Mouse (Mus musculus): Measurements from ENCODE around the gene Sulf2. TPM values are rescaled to one million over a fixed set of nuclear protein-coding genes. Genes with fewer than 3 reads are reported as not detected.

Gene Sulf2
- total and polyA plus RNA-seq, 2 experiments from 2014 or later: 54.8 to 86.5 TPM

DNA sequence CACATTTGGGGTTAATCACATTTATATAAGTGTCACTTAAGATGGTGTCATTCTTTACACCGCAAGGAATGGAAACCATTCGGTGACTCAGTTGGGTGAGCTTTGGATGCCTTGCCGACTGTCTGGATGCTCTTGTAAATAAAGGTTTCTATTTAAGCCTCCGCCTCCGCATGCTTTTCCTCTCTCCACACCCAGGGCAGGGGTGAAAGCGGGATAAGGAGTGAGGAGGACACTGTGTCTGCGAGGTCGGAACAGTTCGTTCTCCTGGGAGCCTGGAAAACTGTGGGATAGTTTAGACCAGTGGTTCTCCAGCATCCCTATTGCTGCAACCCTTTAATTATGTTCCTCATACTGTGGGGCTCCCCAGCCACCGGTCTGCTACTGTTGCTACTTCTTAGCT, 82.4 kb downstream of the Sulf2 start:
- Histone ChIP-seq H3K9ac (replicated peaks; ENCODE audit: low read depth, low read length) (no peak overlapping the region), H3K27me3 (ENCODE audit: control insufficient read depth, insufficient read depth, low read length) (no peaks in the 10 kb centered on the region), H3K9me3 (replicated peaks; ENCODE audit: control insufficient read depth, low read length) (no peaks in the 10 kb centered on the region), H3K36me3 (replicated peaks; ENCODE audit: control insufficient read depth, insufficient read depth, low read length) (peaks cover 76% of the 10 kb centered on the region), H3K27ac (ENCODE audit: low read depth) (no peak overlapping the region), H3K4me3 (ENCODE audit: low read depth, low read length) (no peak overlapping the region), H3K4me1 (ENCODE audit: control insufficient read depth, insufficient read depth) (peaks cover 4% of the 10 kb centered on the region; the same call in 1 of the 2 replicates), H3K4me2 (ENCODE audit: low read depth, low read length) (no peak overlapping the region)
- 39% methylated on average over 10 of the region's 10 CpGs for WGBS
- TF ChIP-seq EP300 (IDR thresholded peaks at IDR 0.05; ENCODE audit: low read depth) (0 out of 2 replicates have a peak, but pooled peaks have one; percentile 26), CTCF (IDR thresholded peaks at IDR 0.05; ENCODE audit: low read depth) (no peak)
- ATAC-seq (ENCODE audit: insufficient read depth, low read depth) (0 out of 2 replicates have a peak, but pooled peaks have one; percentile 28), DNase-seq (ENCODE audit: low spot score) (peak; percentile 39)

DNA sequence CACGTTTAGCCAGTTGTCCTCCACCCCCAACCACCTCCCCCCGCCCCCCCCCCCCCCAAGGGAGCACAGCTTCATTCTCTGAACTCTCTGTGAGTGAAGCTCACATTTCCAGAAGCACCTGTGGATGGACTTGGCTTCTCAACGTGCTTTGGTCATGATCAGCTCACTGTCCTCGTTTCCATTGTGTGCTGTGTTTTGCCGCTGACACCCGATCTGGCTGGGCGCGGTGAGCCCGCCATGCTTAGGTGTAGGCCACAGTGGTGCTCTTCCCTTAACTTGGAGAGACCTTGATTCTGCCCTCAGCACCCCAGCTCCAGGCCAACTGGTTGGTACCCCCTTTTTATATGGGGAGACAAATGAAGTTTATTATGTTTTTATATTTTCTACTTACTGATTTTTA, 83.6 kb downstream of the Sulf2 start:
- Histone ChIP-seq H3K9ac (replicated peaks; ENCODE audit: low read depth, low read length) (no peak overlapping the region), H3K27me3 (ENCODE audit: control insufficient read depth, insufficient read depth, low read length) (no peaks in the 10 kb centered on the region), H3K27ac (ENCODE audit: low read depth) (no peak overlapping the region), H3K4me2 (ENCODE audit: low read depth, low read length) (no peak overlapping the region), H3K4me3 (ENCODE audit: low read depth, low read length) (no peak overlapping the region), H3K36me3 (replicated peaks; ENCODE audit: control insufficient read depth, insufficient read depth, low read length) (peaks cover 73% of the 10 kb centered on the region), H3K9me3 (replicated peaks; ENCODE audit: control insufficient read depth, low read length) (no peaks in the 10 kb centered on the region), H3K4me1 (ENCODE audit: control insufficient read depth, insufficient read depth) (peaks cover 4% of the 10 kb centered on the region; the same call in 1 of the 2 replicates)
- TF ChIP-seq CTCF (IDR thresholded peaks at IDR 0.05; ENCODE audit: low read depth) (no peak), EP300 (IDR thresholded peaks at IDR 0.05; ENCODE audit: low read depth) (no peak)
- 87% methylated on average over 9 of the region's 9 CpGs for WGBS
- DNase-seq (ENCODE audit: low spot score): no peak
- ATAC-seq (ENCODE audit: insufficient read depth, low read depth): no peak

DNA sequence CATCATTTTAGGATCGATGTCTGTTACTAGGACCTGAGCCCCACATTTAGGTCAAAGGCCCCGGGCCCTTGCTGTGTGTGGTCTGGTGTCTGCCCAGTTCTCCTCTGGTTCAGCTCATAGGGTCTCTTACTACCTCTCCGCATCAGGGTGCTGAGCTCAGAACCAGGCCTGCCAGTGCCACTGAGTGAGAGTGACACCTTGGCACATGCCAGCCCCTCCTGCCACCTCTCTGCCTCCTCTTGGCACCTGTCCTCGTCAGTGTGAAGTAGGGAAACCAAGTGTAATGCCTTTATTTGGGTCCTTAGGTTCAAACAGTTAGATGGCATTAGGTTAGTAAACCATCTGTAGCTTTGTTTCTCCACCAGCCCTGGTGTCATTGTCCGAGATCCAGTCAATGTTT, 84.0 kb downstream of the Sulf2 start:
- Histone ChIP-seq H3K9me3 (replicated peaks; ENCODE audit: control insufficient read depth, low read length) (no peaks in the 10 kb centered on the region), H3K4me3 (ENCODE audit: low read depth, low read length) (no peak overlapping the region), H3K4me2 (ENCODE audit: low read depth, low read length) (no peak overlapping the region), H3K27me3 (ENCODE audit: control insufficient read depth, insufficient read depth, low read length) (no peaks in the 10 kb centered on the region), H3K9ac (replicated peaks; ENCODE audit: low read depth, low read length) (no peak overlapping the region), H3K36me3 (replicated peaks; ENCODE audit: control insufficient read depth, insufficient read depth, low read length) (peaks cover 75% of the 10 kb centered on the region), H3K4me1 (ENCODE audit: control insufficient read depth, insufficient read depth) (peaks cover 4% of the 10 kb centered on the region; the same call in 1 of the 2 replicates), H3K27ac (ENCODE audit: low read depth) (no peak overlapping the region)
- no peak for TF ChIP-seq CTCF (IDR thresholded peaks at IDR 0.05; ENCODE audit: low read depth)
- no peak for TF ChIP-seq EP300 (IDR thresholded peaks at IDR 0.05; ENCODE audit: low read depth)
- ATAC-seq (ENCODE audit: insufficient read depth, low read depth) (no peak), DNase-seq (ENCODE audit: low spot score) (no peak)
- WGBS: 83% methylated on average over 5 of the region's 5 CpGs

DNA sequence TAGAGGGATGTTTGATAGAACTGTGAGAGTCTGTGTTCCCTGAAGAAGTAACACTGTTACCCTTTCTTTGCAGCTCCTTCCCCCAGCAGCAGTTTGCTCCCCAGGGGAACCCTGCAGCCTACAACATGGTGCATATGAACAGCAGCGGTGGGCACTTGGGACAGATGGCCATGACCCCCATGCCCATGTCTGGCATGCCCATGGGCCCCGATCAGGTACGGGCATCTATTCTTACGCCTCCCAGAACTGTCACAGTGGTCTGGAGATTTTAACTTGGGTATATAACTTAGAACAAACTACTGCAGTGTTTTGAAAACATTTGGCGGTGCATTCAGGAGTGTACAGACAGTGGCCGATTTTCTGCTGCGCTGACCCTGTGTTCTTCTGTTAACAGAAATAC, 85.7 kb downstream of the Sulf2 start:
- no peak overlapping the region for H3K4me2 ChIP-seq (ENCODE audit: low read depth, low read length)
- 78% methylated on average over 7 of the region's 7 CpGs for WGBS
- no peak for DNase-seq (ENCODE audit: low spot score)
- no peaks in the 10 kb centered on the region for H3K27me3 ChIP-seq (ENCODE audit: control insufficient read depth, insufficient read depth, low read length)
- ATAC-seq (ENCODE audit: insufficient read depth, low read depth): no peak
- no peak for TF ChIP-seq EP300 (IDR thresholded peaks at IDR 0.05; ENCODE audit: low read depth)
- TF ChIP-seq CTCF (IDR thresholded peaks at IDR 0.05; ENCODE audit: low read depth): no peak
- H3K36me3 ChIP-seq (replicated peaks; ENCODE audit: control insufficient read depth, insufficient read depth, low read length): peaks cover 85% of the 10 kb centered on the region
- no peaks in the 10 kb centered on the region for H3K9me3 ChIP-seq (replicated peaks; ENCODE audit: control insufficient read depth, low read length)
- no peak overlapping the region for H3K27ac ChIP-seq (ENCODE audit: low read depth)
- H3K4me1 ChIP-seq (ENCODE audit: control insufficient read depth, insufficient read depth): no peaks in the 10 kb centered on the region
- no peak overlapping the region for H3K9ac ChIP-seq (replicated peaks; ENCODE audit: low read depth, low read length)
- no peak overlapping the region for H3K4me3 ChIP-seq (ENCODE audit: low read depth, low read length)

DNA sequence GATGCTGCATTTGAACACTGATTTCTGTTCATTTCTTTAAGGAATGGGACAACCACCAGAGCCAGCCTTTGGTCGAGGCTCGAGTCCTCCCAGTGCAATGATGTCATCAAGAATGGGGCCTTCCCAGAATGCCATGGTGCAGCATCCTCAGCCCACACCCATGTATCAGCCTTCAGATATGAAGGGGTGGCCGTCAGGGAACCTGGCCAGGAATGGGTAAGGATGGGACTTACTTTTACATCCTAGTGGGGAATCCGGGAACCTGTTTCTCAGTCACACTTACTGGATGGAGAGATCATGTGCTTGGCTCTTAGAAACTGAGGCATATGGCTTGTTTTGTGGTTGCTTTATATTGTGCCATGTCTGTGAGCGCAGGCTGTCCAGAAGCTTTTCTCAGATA, 86.3 kb downstream of the Sulf2 start:
- ATAC-seq (ENCODE audit: insufficient read depth, low read depth) (no peak), DNase-seq (ENCODE audit: low spot score) (no peak)
- Histone ChIP-seq H3K36me3 (replicated peaks; ENCODE audit: control insufficient read depth, insufficient read depth, low read length) (peaks cover 87% of the 10 kb centered on the region), H3K4me1 (ENCODE audit: control insufficient read depth, insufficient read depth) (no peaks in the 10 kb centered on the region), H3K27me3 (ENCODE audit: control insufficient read depth, insufficient read depth, low read length) (no peaks in the 10 kb centered on the region), H3K4me2 (ENCODE audit: low read depth, low read length) (no peak overlapping the region), H3K9me3 (replicated peaks; ENCODE audit: control insufficient read depth, low read length) (no peaks in the 10 kb centered on the region), H3K27ac (ENCODE audit: low read depth) (no peak overlapping the region), H3K4me3 (ENCODE audit: low read depth, low read length) (no peak overlapping the region), H3K9ac (replicated peaks; ENCODE audit: low read depth, low read length) (no peak overlapping the region)
- WGBS: 67% methylated on average over 5 of the region's 5 CpGs
- TF ChIP-seq CTCF (IDR thresholded peaks at IDR 0.05; ENCODE audit: low read depth) (no peak), EP300 (IDR thresholded peaks at IDR 0.05; ENCODE audit: low read depth) (no peak)

GRCm38 (mm10) chr2:166068261-166068660, 87.2 kb downstream of the Sulf2 start:
- H3K36me3 ChIP-seq (replicated peaks; ENCODE audit: control insufficient read depth, insufficient read depth, low read length): peaks cover 83% of the 10 kb centered on the region
- no peak overlapping the region for H3K4me2 ChIP-seq (ENCODE audit: low read depth, low read length)
- no peaks in the 10 kb centered on the region for H3K4me1 ChIP-seq (ENCODE audit: control insufficient read depth, insufficient read depth)

More at GRCm38 (mm10) chr2:166068261-166068660, 87.2 kb downstream of the Sulf2 start:
- no peak overlapping the region for H3K27ac ChIP-seq (ENCODE audit: low read depth)
- H3K4me3 ChIP-seq (ENCODE audit: low read depth, low read length): no peak overlapping the region
- TF ChIP-seq CTCF (IDR thresholded peaks at IDR 0.05; ENCODE audit: low read depth) (no peak), EP300 (IDR thresholded peaks at IDR 0.05; ENCODE audit: low read depth) (no peak)
- no peaks in the 10 kb centered on the region for H3K9me3 ChIP-seq (replicated peaks; ENCODE audit: control insufficient read depth, low read length)
- H3K27me3 ChIP-seq (ENCODE audit: control insufficient read depth, insufficient read depth, low read length): no peaks in the 10 kb centered on the region
- ATAC-seq (ENCODE audit: insufficient read depth, low read depth) (no peak), DNase-seq (ENCODE audit: low spot score) (no peak)
- WGBS: 76% methylated on average over 9 of the region's 9 CpGs
- H3K9ac ChIP-seq (replicated peaks; ENCODE audit: low read depth, low read length): no peak overlapping the region
